Mouse (Mus musculus) embryo, embryonic 9.5 days (tissue): ENCODE measurements around the gene Suclg2.

Source experiments
- DNase-seq: peaks from one replicate; pipeline ENCODE4 v3.0.0-alpha.2; 2017; ENCODE audit errors: extremely low spot score

Suclg2 gene

GRCm38 (mm10) chr6:95700191-95700590, 18.4 kb downstream of the Suclg2 start:
- DNase-seq, result no peak

- no peak for DNase-seq
Measured at GRCm38 (mm10) chr6:95699326-95699725, 19.3 kb downstream of the Suclg2 start.

GRCm38 (mm10) chr6:95698536-95699162, 20.0 kb downstream of the Suclg2 start:
- DNase-seq, result peak; percentile 51

GRCm38 (mm10) chr6:95694910-95695309, 23.7 kb downstream of the Suclg2 start:
- DNase-seq, result no peak

GRCm38 (mm10) chr6:95685242-95685641, 33.4 kb downstream of the Suclg2 start:
- DNase-seq, result no peak

- no peak for DNase-seq
Measured at GRCm38 (mm10) chr6:95679718-95680117, 38.9 kb downstream of the Suclg2 start.

GRCm38 (mm10) chr6:95679261-95679660, 39.3 kb downstream of the Suclg2 start:
- no peak for DNase-seq

GRCm38 (mm10) chr6:95676951-95677350, 41.6 kb downstream of the Suclg2 start:
- no peak for DNase-seq

- no peak for DNase-seq
Measured at GRCm38 (mm10) chr6:95676439-95676838, 42.2 kb downstream of the Suclg2 start.

- no peak for DNase-seq
Measured at GRCm38 (mm10) chr6:95675059-95675705, 43.4 kb downstream of the Suclg2 start.

GRCm38 (mm10) chr6:95674651-95675050, 43.9 kb downstream of the Suclg2 start:
- DNase-seq, result no peak

GRCm38 (mm10) chr6:95669335-95669729, 49.3 kb downstream of the Suclg2 start:
- no peak for DNase-seq

GRCm38 (mm10) chr6:95668629-95669334, 49.8 kb downstream of the Suclg2 start:
- DNase-seq, result no peak

GRCm38 (mm10) chr6:95657671-95658070, 60.9 kb downstream of the Suclg2 start:
- DNase-seq, result no peak

- no peak for DNase-seq
Measured at GRCm38 (mm10) chr6:95653662-95654061, 64.9 kb downstream of the Suclg2 start.

- DNase-seq, result no peak
Measured at GRCm38 (mm10) chr6:95652774-95653173, 65.8 kb downstream of the Suclg2 start.

GRCm38 (mm10) chr6:95651391-95651876, 67.2 kb downstream of the Suclg2 start:
- DNase-seq, result peak; percentile 12

GRCm38 (mm10) chr6:95650082-95650722, 68.4 kb downstream of the Suclg2 start:
- DNase-seq, result peak; percentile 19

GRCm38 (mm10) chr6:95649123-95649663, 69.4 kb downstream of the Suclg2 start:
- no peak for DNase-seq

GRCm38 (mm10) chr6:95637416-95637815, 81.2 kb downstream of the Suclg2 start:
- no peak for DNase-seq

GRCm38 (mm10) chr6:95635411-95635810, 83.2 kb downstream of the Suclg2 start:
- no peak for DNase-seq

- DNase-seq, result no peak
Measured at GRCm38 (mm10) chr6:95629071-95629470, 89.5 kb downstream of the Suclg2 start.
